Mouse (Mus musculus): ENCODE data around the gene Tmx1.

The Tmx1 gene

DNA sequence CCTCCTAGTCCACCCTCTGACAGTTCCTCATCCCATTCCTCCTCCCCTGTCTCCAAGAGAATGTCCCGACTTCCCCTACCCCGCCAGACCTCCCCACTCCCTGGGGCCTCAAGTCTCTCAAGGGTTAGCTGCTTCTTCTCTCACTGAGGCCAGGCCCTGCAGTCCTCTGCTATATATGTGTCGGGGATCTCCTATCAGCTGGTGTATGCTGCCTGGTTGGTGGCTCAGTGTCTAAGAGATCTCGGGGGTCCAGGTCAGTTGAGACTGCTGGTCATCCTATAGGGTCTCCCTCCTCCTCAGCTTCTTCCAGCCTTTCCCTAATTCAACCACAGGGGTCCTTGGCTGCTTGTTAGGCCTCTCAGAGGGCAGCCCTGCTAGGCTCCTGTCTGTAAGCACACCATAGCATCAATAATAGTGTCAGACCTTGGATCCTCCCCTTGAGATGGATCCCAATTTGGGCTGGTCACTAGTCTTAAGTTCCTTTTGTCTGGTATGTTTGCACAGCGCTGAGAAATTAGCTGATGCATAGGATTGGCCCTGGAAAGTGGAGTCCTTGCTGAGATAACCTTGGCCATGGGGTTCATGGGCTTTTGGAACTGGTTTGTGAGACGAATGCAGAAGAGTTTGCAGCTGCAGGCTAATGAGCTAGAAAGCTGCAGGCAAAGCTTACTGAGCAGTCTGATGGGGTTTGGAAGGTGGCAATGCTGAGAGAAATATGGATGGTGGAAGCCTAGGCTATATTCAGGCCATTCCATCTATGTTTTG is 34.0 kb downstream of the Tmx1 start:
- DNase-seq = no peak

DNA sequence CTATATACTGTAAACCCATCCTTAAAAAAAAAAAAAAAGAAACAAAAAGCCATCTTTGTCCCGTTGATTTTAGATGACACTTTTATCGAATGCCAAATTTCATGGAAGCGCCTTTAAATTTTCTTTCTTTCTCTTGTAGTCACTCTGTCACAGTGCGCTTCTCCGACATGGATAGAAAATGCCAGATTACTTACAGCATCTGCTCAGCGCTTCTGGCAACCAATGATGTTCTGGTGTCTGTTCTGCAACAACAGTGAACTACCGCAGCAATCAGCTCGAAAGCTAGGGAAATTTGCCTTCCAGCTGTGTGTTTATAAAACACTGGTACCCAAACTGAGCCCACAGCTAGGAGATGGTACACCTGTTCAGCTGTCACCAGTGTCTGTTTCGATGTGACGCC is 39.5 kb downstream of the Tmx1 start:
- no peak for DNase-seq

DNA sequence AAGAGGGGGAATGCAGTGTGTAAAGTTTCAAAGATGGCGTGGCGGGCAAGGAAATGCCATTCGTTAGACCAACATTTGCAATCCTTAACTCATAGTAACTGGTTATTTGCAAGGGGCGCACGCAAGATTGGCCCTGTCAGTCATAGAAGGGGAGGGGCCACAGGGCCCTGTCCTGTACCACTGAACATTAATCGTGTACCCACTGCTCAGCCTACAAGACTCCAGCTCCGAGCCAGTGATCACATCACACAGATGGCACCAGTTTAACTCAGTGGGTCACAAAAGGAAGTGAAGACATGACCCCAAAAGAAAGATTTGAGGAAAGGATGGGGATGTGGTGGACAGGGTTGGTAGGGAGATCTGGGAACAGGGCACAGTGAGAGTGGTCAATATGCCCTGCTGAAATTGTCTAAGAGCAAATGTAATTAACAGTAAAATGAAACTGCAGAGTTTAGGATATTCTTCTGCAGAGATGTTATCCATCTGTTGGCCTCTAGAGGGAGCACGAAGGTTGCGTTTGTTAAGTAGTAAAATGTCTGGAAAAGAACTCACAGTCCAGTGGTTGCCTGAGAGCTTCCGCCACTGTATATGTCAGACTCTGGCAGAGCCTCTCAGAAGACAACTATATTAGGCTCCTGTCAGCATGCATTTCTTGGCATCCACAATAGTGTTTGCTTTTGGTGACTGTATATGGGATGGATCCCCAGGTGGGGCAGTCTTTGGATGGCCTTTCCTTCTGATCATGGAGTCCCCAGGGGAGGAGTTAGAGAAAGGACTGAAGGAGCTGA is 41.8 kb downstream of the Tmx1 start:
- peak; percentile 18 to 36 for DNase-seq

DNA sequence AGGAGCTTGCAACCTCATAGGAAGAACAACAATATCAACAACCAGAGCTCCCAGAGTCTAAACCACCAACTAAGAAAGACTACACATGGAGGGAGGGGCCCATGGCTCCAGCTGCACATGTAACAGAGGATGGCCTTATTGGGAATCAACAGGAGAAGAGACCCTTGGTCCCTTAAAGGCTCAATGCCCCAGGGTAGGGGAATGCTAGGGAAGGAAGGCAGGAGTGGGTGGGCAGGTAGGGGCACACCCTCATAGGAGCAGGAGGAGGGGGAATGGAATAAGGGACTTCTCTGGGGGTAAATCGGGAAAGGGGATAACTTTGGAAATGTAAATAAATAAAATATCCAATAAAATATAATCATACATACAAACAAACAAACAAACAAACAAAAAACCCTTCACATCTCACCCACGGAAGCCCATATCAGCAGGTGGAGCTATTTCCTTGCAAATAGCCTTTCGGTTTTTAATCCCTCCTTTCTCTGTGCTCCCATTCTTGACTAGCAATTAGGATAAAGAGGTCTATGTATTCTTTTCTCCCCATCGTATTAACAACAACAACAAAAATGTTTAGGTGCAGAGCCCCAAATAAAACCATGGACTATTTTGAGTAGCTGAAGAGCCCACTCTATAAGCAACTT is 42.5 kb downstream of the Tmx1 start:
- no peak for DNase-seq

DNA sequence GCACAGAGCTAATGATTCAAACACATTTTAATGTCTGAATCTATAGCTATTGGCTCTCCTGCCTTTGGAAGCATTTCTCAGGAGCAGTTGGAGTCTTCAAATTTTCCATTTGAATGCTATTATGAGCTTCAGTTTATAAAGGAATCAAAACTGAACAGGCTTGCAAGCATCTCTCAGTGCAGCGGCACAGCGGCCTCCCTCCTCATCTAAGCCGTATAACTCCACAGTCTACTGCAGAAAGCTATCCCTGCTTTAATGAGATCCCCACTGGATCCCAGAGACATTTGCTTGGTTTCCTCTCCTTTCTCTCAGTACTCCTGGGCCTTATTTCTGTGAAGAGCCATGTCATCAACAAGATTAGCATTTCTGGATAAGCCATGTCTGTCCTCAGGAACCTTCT is 45.2 kb downstream of the Tmx1 start:
- no peak for DNase-seq

DNA sequence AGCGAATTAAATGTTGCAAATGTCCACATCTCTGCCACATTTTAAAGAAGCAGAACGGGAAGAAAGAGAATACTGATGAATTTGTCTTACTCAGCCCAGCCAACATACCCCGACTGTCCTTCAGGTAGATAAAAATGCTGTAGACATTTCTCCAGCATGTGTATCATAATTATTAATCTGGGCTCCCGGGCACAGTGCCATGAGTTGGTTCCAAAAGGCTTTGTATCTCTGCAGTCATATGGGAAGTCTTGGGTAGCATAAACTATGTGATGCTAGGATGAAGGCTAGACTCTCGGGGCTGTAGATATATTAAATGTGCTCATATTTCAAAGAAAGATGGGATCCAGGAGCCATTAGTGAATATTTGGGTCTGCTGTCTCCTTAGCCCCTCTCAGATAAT is 53.1 kb downstream of the Tmx1 start:
- no peak for DNase-seq

DNA sequence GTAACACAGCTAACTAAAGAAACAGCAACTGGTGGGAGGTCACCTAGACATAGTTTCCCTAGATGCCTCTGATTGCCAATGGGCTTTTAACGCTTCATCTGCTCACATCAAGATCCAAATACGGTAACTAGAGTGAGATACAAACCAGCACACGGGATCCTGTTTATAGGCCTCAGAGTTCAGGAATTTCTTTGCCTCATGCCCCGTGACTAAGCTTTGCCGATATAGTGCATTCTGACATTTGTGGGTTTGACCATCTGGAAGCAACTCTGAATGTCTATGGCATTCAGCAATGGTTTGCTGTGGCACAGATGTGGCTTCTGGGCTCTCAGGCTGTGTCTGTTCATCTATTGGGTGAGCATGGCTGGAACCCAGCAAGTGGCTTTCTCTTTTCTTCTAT is 59.1 kb downstream of the Tmx1 start:
- no peak for DNase-seq

DNA sequence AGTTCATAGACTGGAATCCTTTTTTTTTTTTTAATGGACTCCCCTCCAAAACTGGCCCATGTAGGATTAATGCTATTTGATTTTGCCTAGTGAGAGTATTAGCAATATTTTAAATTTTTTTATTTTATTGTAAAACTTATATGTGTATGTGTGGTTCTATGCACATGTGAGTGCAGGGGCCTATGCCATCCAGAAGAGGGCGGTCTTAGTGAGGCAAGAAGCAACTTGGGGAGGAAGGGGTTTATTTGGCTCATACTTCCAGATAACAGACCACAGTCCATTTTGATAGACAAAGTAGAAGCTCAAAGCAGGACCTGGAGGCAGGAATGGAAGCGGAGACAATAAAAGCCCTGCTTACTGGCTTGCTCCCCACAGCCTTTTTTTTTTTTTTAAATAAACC is 59.5 kb downstream of the Tmx1 start:
- DNase-seq = no peak
